Mouse (Mus musculus) layer of hippocampus, postnatal 14 days (tissue): ENCODE data around the gene Pfdn6. TPM values are rescaled to one million over a fixed set of nuclear protein-coding genes. Genes with fewer than 3 reads are reported as not detected.

Experiments used
- DNase-seq, 2 experiments: peaks; one replicate each; pipeline ENCODE4 v3.0.0; 2021 to 2022; ENCODE audit warnings: low spot score in 2 of 2, mixed read lengths in 1 of 2
- total RNA-seq, 2 experiments: library from RNA; stranded (reverse); gene quantifications; 2 replicates each; pipeline ENCODE4 v1.2.3; 2021

Pfdn6 gene
- total RNA-seq, 2 experiments from 2014 or later, result 89.3 to 93.4 TPM

GRCm38 (mm10) chr17:33932970-33933369 is 7.2 kb downstream of the Pfdn6 start:
- no peak for DNase-seq

- DNase-seq, result no peak
Observed at GRCm38 (mm10) chr17:33932448-33932847, 7.7 kb downstream of the Pfdn6 start.

- DNase-seq, result no peak
Observed at GRCm38 (mm10) chr17:33931947-33932346, 8.2 kb downstream of the Pfdn6 start.

GRCm38 (mm10) chr17:33931159-33931866 is 8.8 kb downstream of the Pfdn6 start:
- DNase-seq, result no peak

GRCm38 (mm10) chr17:33930280-33931158 is 9.6 kb downstream of the Pfdn6 start:
- DNase-seq, result peak; percentile 60 to 67

GRCm38 (mm10) chr17:33929371-33930279 is 10.5 kb downstream of the Pfdn6 start, which contains the start of gene Rgl2:
Gene Rgl2 (plus strand): TSS chr17:33929543.
- DNase-seq, result peak; percentile 93 to 94

GRCm38 (mm10) chr17:33928251-33928947 is 11.7 kb downstream of the Pfdn6 start:
- no peak for DNase-seq

- no peak for DNase-seq
Observed at GRCm38 (mm10) chr17:33926207-33926932, 13.8 kb downstream of the Pfdn6 start.

- no peak for DNase-seq
Observed at GRCm38 (mm10) chr17:33925406-33926116, 14.6 kb downstream of the Pfdn6 start.

- no peak for DNase-seq
Observed at GRCm38 (mm10) chr17:33924577-33925283, 15.4 kb downstream of the Pfdn6 start.

GRCm38 (mm10) chr17:33921361-33921760 is 18.8 kb downstream of the Pfdn6 start:
- no peak for DNase-seq

- peak; percentile 72 to 77 for DNase-seq
Observed at GRCm38 (mm10) chr17:33920282-33921097, 19.7 kb downstream of the Pfdn6 start.

GRCm38 (mm10) chr17:33919351-33920281 is 20.5 kb downstream of the Pfdn6 start:
- DNase-seq, result no peak

- DNase-seq, result no peak
Observed at GRCm38 (mm10) chr17:33918293-33919203, 21.6 kb downstream of the Pfdn6 start.

GRCm38 (mm10) chr17:33917656-33918292 is 22.4 kb downstream of the Pfdn6 start:
- no peak for DNase-seq
